Mouse (Mus musculus) gonadal fat pad, adult 2 months (tissue): ENCODE data around the gene Col6a2. TPM values are rescaled to one million over a fixed set of nuclear protein-coding genes. Genes with fewer than 3 reads are reported as not detected.

Source experiments
- DNase-seq: peaks from one replicate; pipeline ENCODE4 v3.0.0-alpha.2; 2012; ENCODE audit warnings: low read depth
- polyA plus RNA-seq: library from polyadenylated mRNA; depleted of rRNA; stranded (reverse); fragments of >200 nt; gene quantifications from 2 replicates; pipeline ENCODE4 v1.2.3, GENCODE M21; 2012; rRNA removed

Col6a2 gene
- 308 and 385 TPM in 2 replicates for polyA plus RNA-seq

DNA sequence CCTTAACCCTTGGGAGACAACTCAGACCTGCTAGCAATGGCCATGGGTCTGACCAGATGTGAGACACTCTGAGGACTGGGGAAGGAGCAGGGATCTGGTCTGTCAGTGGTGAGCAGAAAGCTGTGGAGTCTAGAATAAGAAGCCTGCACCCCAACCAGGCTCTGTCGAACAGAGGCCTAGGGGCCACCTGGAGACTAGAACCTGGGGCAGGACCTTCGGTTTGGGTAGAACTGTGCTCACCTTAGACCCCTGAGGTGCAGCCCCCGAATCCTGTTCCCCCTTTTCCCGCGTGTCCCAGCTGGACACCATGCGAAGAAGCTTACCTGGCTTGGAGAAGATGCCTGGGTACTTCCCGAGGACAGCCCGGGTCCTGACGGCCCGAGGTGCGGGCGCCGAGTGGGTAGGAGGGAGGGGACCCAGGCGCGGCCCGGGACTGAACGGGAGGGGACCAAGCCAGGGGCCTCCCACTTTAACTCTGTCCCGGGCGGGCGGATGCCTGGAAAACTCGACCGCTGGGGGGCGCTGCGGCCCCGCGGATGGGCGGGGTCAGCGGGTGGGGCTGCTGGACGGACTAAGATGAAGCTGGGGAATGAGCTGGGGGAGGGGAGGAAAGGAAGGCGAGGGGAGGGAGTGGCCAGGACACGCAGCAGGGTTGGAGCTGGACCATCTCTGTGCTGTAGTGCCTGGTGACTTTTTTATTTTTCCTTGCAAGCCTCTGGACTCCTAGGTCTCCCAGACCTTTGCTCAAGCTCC is at the start of gene Col6a2:
Gene Col6a2, minus strand, starts transcription at position 703 of the 753 bp plus-strand sequence.
- DNase-seq, result no peak

GRCm38 (mm10) chr10:76671939-76672338 is 48.5 kb upstream of the Col6a2 start:
- no peak for DNase-seq

DNA sequence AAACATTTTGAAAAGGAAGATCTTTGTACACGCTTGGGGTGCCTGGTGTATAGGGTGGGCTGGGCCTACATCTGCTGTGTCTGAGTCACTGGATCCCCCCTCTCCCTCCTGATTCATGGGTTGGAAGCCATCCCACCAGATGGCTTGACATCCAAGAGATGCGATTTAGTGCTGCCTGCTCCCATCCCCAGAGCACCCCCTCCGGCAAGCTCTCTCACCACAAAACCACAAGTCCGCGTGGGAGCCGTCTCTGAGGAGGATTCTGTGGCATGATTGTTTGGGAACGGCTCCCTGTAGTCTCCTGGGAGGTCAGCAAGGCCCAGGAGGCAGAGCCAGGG is 45.5 kb upstream of the Col6a2 start:
- DNase-seq, result no peak

- DNase-seq, result no peak
These were observed 45.0 kb upstream of the Col6a2 start for GRCm38 (mm10) chr10:76668261-76668946.

- DNase-seq, result no peak
These were observed 43.9 kb upstream of the Col6a2 start for GRCm38 (mm10) chr10:76667197-76667805.

- no peak for DNase-seq
These were observed 42.1 kb upstream of the Col6a2 start for GRCm38 (mm10) chr10:76665551-76665950.

- DNase-seq, result no peak
These were observed 41.0 kb upstream of the Col6a2 start for GRCm38 (mm10) chr10:76664156-76665115.

- no peak for DNase-seq
These were observed 30.2 kb upstream of the Col6a2 start for GRCm38 (mm10) chr10:76653345-76654336.

DNA sequence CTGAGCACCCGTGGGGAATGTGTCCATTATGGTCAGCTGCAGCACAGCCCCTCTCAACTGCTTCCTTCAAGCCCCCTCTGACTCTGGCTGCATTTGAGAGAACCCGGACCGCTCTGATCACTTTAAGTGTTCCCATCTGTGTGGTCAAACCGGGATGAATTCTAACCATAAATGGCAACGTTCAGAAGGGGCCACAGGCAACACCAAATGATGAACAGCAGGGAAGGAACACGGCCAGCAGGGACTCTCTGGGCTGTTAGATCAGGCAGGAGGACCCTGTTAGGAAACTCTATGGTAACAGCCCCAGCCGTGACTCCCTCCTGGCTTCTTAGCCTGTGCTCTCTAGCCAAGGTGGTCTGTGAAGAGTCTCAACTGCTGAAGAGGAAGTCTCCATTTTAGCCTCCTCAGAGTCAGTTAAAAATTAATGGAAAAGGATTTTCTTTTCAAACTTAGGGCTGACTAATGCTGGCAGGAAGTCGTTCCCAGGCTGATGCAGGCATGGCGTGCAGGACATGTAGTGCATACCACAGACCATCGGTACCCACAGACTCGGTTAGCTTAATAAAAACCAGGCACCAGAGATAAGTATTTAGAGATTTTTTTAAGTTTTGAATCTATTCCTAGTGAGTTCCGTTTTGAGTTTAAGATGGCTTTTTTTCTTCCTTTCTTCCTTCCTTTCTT is 27.4 kb upstream of the Col6a2 start:
- DNase-seq, result no peak

- DNase-seq, result no peak
These were observed 25.3 kb upstream of the Col6a2 start for GRCm38 (mm10) chr10:76648738-76649137.

DNA sequence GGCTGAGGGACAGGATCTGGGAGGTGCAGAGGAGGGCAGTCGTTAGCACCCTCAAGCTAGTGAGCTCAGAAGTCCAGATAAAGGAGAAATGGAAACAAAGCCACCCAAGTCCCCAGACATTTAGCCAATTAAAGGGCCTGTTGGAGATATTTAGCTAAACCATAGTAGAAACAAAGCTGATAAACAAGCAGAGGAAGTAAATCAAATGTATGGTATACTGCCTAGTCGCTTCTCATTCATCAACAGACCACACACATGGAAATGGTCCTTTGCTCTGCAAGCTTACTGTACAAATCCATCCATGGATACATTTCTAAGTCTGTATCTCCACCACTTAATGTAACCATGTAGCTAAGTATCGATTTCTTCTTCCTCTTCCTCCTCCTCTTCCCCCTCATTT is 24.0 kb upstream of the Col6a2 start:
- no peak for DNase-seq

- DNase-seq, result no peak
These were observed 22.3 kb upstream of the Col6a2 start for GRCm38 (mm10) chr10:76645686-76646085.

GRCm38 (mm10) chr10:76645066-76645465 is 21.6 kb upstream of the Col6a2 start:
- no peak for DNase-seq

DNA sequence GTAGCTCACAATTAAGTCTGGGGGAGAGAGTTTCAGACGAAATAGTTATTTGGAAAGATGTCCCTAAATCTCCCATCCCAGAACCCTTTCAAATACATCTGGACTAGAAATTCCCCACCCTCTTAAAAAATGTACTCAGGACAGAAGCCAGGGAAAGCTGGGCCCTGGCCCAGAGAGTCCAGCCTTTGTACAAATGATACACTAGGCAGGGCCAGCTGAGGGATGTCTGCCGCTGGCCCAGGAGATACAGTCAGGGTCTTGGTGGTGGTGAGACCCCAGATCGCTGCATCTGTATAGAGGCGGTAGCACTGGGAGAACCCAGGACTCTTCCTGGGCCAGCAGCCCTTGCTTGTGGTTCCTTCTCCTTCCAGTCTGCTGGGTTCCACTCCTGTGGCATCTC is 20.6 kb upstream of the Col6a2 start:
- no peak for DNase-seq

GRCm38 (mm10) chr10:76643446-76643845 is 20.0 kb upstream of the Col6a2 start:
- no peak for DNase-seq

DNA sequence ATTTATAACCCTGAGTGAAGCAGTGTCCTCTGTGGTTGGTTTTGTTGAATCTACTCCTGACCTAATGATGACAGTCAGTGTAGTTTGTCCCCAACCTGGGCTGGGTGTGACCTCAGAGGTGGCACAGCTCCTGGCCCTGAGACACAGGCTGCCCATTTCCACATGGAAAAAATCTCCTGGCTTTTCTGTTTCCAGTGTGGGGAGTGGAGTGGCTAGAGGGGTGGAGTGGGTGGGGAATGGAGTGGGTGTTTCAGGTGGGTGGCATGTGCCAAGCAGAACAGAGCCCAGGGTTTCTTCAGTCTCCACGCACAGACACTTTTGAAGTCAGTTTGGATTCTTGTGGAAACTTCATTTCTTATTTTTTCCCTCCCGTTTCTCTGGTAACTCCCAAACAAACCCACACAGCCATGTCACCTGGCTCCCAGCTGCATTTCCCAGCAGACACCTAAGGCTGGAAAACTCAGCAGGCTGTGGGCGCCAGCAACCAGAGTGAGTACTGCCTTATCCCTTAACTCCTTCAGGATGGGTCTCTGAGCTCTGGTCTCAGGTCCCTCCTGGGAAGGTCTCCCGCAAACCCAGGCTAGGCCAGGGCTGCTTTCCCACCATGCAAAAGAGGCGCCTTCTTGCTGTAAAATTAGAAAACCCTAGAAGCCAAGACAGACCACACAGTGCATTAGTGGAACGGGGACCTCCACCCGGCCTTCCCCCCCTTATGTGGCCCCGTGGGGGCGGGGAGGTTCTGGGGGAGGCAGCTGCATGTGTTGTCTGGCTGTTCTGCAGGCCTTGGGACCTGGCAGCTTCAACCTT is 19.4 kb upstream of the Col6a2 start:
- no peak for DNase-seq

- no peak for DNase-seq
These were observed 18.6 kb upstream of the Col6a2 start for GRCm38 (mm10) chr10:76641894-76642627.

- no peak for DNase-seq
These were observed 16.5 kb upstream of the Col6a2 start for GRCm38 (mm10) chr10:76639952-76640351.
